Mouse (Mus musculus): Measurements from ENCODE around the gene Ext2.
A peak's percentile ranks its signal among the peaks of the same experiment; 100 is the strongest.

The Ext2 gene

DNA sequence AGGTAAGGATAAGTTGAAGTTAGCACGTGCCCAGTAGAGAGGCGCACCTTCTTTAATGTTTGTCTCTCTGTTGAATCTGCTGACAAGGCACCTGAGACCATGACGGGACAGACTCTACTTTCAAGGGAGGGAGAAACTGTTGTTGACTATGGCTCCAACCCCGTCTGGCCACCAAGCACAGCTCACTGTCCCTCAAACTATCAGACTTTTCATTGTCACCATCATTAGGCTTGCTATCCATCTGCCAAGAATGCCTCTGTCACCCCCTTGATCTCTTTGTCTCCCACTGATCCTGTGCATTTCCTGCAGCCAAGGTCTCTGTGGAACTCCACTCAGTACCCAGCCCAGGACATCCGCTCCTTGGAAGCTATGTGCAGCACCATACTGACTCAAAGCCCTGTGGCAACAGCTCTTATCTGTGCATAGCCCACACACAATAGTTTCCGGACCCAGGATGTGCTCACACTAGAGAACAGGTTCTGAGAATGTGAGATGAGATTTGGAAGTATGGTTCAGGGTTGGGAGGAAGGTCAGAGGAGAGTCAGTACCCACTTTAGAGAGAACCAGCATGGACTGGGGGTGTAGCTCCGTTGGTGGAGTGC, 139.7 kb downstream of the Ext2 start:
- no peak for DNase-seq (ENCODE audit: low read depth, low spot score)

- DNase-seq (ENCODE audit: low read depth, low spot score) = no peak
These were observed 141.0 kb downstream of the Ext2 start for GRCm38 (mm10) chr2:93681321-93681720.

- DNase-seq (ENCODE audit: low read depth, low spot score) = no peak
These were observed 145.1 kb downstream of the Ext2 start for GRCm38 (mm10) chr2:93677231-93677630.

DNA sequence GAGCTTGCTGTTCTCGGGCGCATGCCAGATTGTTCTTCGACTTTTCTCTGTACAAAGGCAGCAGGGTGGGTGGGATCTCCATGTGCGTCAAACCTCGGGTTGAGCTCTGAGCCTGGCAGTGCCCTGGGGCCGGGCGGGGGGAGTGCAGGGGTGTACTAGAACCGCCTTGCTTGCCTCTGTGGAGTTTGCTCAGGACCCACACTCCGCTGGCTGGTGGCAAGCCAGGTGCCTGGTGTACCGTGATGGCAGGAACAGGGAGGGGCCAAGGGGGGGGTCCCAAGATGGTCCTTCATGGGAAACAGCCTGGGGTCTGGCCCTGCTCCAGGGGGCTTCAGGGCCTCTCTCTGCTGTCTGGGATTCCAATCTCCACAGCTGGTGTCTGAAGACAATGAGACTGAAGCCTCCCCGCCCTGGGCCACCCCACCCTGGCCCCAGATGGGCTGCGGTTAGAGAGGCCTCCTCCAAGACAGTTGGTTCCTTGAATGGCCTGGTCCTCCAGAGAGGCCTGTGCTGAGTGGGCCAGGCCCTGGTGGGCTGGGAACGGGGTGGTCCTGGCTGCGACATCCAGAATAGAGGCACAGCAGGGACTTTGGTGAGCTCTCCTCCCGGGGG, 150.7 kb downstream of the Ext2 start:
- no peak for DNase-seq (ENCODE audit: low read depth, low spot score)

- peak; percentile 45 for DNase-seq (ENCODE audit: low read depth, low spot score)
These were observed 156.1 kb downstream of the Ext2 start for GRCm38 (mm10) chr2:93666146-93666858.

- DNase-seq (ENCODE audit: low read depth, low spot score) = no peak
These were observed 156.9 kb downstream of the Ext2 start for GRCm38 (mm10) chr2:93665472-93665871.

- no peak for DNase-seq (ENCODE audit: low read depth, low spot score)
These were observed 160.0 kb downstream of the Ext2 start for GRCm38 (mm10) chr2:93662240-93662865.

GRCm38 (mm10) chr2:93661096-93661495, 161.3 kb downstream of the Ext2 start:
- DNase-seq (ENCODE audit: low read depth, low spot score) = peak; percentile 21

- DNase-seq (ENCODE audit: low read depth, low spot score) = peak; percentile 22
These were observed 162.6 kb downstream of the Ext2 start for GRCm38 (mm10) chr2:93659705-93660308.

DNA sequence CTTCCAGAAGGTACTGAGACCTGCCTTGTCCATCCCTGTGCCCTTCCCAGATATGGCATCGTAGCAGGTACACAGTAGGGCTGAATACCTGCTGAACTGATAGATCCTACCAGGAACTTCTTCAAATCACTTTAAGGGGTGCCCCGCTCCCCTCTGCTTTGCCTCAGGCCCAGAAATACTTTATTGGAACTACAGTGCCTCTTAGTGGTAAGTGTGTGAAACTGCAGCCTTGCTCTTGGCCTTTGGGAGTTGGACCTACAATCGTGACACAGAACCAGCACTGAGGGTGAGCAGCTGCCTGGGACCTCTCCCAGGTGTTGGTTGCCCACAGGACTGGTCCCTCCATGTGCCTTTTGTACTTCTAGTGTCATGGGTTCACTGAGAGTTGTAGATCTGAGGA, 163.4 kb downstream of the Ext2 start:
- peak; percentile 44 for DNase-seq (ENCODE audit: low read depth, low spot score)

DNA sequence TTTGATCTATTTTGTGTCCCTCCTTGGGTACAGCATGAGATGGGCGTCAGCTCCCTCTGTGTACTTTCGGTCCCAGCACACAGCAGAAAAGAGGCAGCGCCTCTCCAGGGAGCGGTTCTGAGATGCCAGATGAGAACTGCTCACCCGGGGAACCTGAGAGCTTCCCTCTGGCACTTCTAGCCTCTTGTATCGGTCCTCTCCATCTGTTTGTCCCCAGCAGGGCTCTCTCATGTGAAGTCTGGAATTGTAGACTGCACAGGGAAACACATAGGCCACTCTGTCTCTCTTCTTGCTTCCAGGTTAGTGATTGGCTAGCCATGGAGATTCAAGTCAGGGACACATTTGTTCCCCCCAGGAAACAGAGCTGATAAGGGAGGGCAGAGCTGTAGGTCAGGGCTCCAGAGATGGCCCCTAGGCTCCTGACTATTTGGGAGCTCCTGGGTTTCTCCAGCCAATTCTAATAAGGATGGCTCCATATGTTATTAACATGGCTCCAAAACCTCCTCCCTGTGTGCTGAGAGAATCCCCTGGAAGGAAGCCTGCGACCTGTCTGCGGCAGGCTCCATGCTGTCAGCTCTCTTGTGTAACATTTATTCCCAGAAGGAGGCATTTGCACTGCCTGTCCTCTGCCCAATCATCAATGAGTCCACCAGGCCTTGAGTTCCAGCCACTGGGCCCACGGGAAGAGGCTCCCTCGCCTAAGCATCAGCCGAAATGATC, 167.9 kb downstream of the Ext2 start:
- no peak for DNase-seq (ENCODE audit: low read depth, low spot score)

DNA sequence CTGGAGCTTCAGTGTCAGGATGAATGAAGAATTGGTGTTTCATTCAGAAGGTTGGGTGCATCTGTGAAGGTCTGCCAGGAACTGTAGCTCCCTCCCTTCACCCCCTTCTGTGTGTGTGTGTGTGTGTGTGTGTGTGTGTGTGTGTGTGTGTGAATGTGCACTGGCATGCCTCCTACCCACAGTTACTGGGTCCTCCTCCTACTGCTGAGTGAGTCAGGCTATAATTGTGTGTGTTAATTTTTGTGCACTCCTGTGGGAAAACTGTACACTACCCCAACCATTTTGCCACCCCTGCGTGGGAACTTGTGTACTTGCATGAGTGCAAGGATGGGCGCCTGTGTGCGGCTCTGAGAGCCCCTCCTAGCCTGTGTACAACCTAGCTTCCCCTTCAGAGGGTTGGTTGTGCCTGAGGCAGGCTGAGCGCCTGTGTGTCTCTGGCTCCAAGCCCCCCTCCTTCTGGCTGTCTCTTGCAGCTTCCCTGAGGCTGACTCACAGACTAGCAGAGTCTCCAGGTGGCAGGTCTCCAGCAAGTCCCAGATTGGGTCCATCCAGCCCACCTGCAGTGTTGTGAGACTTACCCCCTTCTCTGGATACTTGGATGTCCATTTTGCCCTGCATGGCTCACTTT, 173.0 kb downstream of the Ext2 start:
- no peak for DNase-seq (ENCODE audit: low read depth, low spot score)

DNA sequence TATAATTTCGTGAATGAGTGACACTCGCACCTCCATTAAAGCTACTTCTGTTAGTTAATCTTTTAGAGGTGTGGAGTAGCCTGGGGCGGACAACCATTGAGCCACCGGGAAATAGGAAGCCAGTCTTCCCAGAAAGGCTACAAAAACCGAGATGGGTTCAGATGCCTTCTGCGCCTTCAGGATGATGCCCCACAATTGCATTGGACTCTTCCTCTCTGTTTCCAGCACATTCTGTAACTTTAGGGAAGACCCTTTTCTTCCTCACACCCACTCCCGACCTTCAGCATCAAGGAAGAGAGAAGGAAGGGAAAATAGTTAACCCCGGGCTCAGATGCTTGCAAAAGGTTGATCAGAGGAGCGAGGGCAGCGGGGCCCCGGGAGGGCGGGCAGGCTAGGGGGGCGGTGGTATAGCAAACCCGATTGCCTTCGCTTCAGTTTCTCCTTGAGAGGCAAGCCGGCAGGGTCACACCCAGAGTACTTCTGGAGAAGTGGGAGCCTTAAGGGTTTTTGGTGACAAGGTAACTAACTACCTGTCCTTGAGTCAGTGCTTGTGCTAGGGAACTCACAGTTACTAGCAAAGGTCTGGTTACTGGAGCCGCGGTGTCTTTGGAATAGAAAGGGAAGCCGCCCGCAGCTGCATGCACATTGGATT, 174.3 kb downstream of the Ext2 start:
- no peak for DNase-seq (ENCODE audit: low read depth, low spot score)

- no peak for DNase-seq (ENCODE audit: low read depth, low spot score)
These were observed 175.1 kb downstream of the Ext2 start for GRCm38 (mm10) chr2:93647051-93647923.

GRCm38 (mm10) chr2:93645626-93646320, 176.6 kb downstream of the Ext2 start:
- DNase-seq (ENCODE audit: low read depth, low spot score) = no peak

DNA sequence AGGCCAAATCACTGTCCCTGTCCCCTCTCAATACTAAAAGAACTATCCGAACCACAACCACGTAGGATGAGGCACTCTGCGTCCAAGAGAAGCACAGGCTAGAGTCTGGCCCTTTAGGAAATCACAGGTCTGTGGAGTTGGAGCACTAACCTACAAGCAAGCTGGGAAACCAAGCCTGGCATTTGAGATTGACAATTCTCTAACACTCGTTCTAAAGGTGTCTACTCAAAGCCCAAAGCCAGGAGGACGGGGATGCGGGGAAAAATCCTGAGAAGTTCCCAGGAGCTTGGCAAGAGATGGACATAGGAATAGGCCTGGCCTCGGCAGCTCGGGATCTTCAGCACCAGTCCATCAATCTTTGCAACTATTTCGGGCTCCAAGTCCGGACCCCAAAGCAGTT, 177.2 kb downstream of the Ext2 start:
- DNase-seq (ENCODE audit: low read depth, low spot score) = no peak

DNA sequence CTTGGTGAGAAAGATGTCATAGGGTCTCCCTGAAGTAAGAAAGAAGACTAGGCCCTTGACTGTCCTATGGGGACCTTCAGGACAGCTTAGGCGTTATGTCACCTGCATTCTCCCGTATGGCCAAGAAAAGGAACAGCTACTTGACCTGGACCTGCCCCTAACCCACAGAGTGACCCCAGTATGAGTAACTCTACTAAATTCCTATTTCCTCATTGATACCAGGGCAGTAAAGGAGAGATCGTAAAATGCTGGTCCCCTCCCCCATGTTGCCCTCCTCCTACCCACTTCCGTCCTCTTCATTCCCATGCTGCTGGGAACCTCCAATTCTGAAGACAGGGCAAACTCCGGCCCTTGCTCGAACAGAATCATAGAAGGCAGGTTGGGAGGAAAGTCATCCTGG, 177.6 kb downstream of the Ext2 start:
- no peak for DNase-seq (ENCODE audit: low read depth, low spot score)

DNA sequence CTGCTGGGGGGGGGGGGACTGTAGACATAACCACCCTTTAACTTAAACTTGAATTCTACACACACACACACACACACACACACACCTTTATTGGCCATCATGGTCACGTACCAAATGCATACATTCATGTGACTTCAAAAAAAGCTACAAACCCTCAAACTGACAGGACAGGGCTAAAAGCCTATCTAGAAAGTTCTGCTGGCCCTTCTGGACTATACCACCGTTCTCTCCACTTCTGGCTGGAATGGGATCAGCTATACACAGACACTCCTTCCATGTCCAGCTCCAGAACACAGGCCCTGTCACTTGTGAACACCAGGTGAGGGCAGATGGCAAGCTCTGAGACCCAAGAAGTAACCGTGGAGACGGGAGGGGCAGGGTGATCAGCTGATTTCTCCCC, 178.1 kb downstream of the Ext2 start:
- DNase-seq (ENCODE audit: low read depth, low spot score) = no peak

DNA sequence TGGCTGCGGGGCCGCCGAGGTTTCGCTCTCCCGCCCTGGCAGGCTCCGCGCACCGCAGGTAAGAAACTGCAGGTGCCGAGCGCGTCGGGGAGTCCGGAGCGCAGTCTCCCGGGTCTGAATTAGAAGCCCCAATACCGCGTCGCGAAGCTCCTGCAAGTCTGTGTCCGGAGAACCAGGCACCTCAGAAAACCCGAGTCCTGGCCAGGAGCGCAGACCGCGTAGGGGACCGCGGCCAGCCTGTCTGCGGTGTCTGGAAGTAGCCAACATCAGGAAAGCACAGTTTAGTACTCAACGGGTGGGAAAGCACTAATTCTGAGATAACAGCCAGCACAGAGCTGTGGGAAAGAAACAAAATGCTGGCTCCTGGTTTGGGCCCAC, 179.0 kb downstream of the Ext2 start:
- no peak for DNase-seq (ENCODE audit: low read depth, low spot score)

Data from 3T3-L1 (cell line).